Mouse (Mus musculus) neural tube, embryonic 15.5 days (tissue): ENCODE data around the gene Shank3. TPM values are rescaled to one million over a fixed set of nuclear protein-coding genes. Genes with fewer than 3 reads are reported as not detected.

ENCODE experiments used
- ATAC-seq: fragments of 200-750 bp; cut with Nextera tagmentation; 2 replicates; pipeline ENCODE4 v1.8.0; 2017; ENCODE audit warnings: mild to moderate bottlenecking, moderate TSS enrichment, moderate library complexity; ENCODE audit not compliant: low FRiP score
- H3K27ac ChIP-seq: fragments of 300-500 bp; sonication (generic); replicated peaks from 2 replicates; pipeline ENCODE4 v1.5.1; 2015; ENCODE audit warnings: mild to moderate bottlenecking, inconsistent platforms
- H3K27me3 ChIP-seq: fragments of 300-500 bp; sonication (generic); replicated peaks from 2 replicates; pipeline ENCODE4 v1.6.1; 2015; ENCODE audit warnings: inconsistent platforms
- H3K36me3 ChIP-seq: fragments of 300-500 bp; sonication (generic); 2 replicates; pipeline ENCODE4 v1.6.1; 2015; ENCODE audit warnings: inconsistent platforms
- H3K4me1 ChIP-seq: fragments of 300-500 bp; sonication (generic); 2 replicates; pipeline ENCODE4 v1.6.1; 2015; ENCODE audit warnings: inconsistent platforms
- H3K4me2 ChIP-seq: fragments of 300-500 bp; sonication (generic); 2 replicates; pipeline ENCODE4 v1.6.1; 2015; ENCODE audit warnings: inconsistent platforms, mild to moderate bottlenecking, moderate library complexity
- H3K4me3 ChIP-seq: fragments of 300-500 bp; sonication (generic); replicated peaks from 2 replicates; pipeline ENCODE4 v1.5.1; 2015; ENCODE audit warnings: mild to moderate bottlenecking, inconsistent platforms
- H3K9ac ChIP-seq: fragments of 300-500 bp; sonication (generic); replicated peaks from 2 replicates; pipeline ENCODE4 v1.6.1; 2015; ENCODE audit warnings: mild to moderate bottlenecking, inconsistent platforms
- H3K9me3 ChIP-seq: fragments of 300-500 bp; sonication (generic); replicated peaks from 2 replicates; pipeline ENCODE4 v1.6.1; 2016; ENCODE audit warnings: inconsistent platforms
- WGBS: fragments of 180-500 bp; shearing (Covaris S2); methylation state at CpG from one replicate; pipeline ENCODE4 v1.1.7; 2015; ENCODE audit warnings: mixed read lengths; 5-methylcytosine and 5-hydroxymethylcytosine counted together
- polyA plus RNA-seq: library from polyadenylated mRNA; unstranded; fragments of >200 nt; fragmentation: Nextera tagmentation; extraction: Ambion mirVana; gene quantifications from 2 replicates; pipeline ENCODE4 v1.2.1, GENCODE M21; 2015

Gene Shank3
- polyA plus RNA-seq, 1 experiment from 2014 or later = 9.5 TPM

DNA sequence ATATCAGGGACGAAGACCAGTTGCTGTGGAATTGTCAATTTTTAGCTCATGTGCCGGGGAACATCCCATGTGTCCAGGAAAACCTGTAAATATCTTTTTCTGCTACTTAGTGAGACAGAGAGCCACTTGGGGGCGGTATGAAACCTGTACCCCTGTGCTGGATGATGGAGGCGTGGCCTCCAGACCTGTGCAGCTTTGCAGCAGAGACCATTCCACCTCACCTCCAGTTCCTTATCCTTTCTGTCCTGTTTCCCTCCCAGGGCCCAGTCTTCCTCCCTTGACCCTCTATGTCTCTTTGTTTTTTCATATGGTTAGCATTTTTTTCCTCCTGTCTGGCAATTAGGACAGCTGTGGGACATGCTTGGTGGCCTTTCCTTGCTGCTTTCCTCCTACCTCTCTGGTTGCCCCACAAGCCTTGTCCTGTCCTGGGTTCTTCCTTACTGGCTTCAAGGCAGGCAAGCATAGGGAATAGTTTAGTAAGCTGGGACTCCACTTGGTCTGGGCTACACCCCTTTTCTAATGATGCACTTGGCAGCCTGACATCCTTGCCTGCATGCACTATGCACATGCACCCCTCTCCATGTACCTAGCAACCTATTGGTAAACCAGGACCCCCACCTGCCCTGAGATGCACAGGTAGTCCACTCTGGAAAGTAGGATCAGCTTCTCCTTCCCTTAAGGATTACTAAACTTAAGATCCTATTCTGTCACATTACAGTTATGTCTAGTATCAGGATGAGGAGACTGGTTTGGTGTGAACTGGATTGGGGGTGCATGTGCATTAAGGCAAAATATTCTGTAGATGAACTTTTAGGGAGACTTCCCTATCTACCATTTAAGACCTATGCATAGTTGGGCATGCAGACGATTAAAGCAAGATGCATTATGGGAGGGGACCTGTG, 35.8 kb upstream of the Shank3 start:
- H3K36me3 ChIP-seq = peaks cover 44% of the 10 kb centered on the region
- no peaks in the 10 kb centered on the region for H3K4me1 ChIP-seq
- 62% methylated on average over 5 of the region's 5 CpGs for WGBS
- no peak overlapping the region for H3K9ac ChIP-seq
- H3K27ac ChIP-seq = no peak overlapping the region
- H3K27me3 ChIP-seq = no peaks in the 10 kb centered on the region
- H3K4me3 ChIP-seq = no peak overlapping the region
- no peak for ATAC-seq
- no peaks in the 10 kb centered on the region for H3K9me3 ChIP-seq
- no peak overlapping the region for H3K4me2 ChIP-seq

GRCm38 (mm10) chr15:89465052-89465451, 34.4 kb upstream of the Shank3 start:
- no peaks in the 10 kb centered on the region for H3K27me3 ChIP-seq
- ATAC-seq = 0 out of 2 replicates have a peak, but pooled peaks have one; percentile 29
- no peaks in the 10 kb centered on the region for H3K4me1 ChIP-seq
- no peak overlapping the region for H3K4me2 ChIP-seq
- H3K27ac ChIP-seq = no peak overlapping the region
- peaks cover 33% of the 10 kb centered on the region for H3K36me3 ChIP-seq
- H3K4me3 ChIP-seq = no peak overlapping the region
- H3K9me3 ChIP-seq = no peaks in the 10 kb centered on the region
- H3K9ac ChIP-seq = no peak overlapping the region
- WGBS = 3% methylated on average over 1 of the region's 1 CpGs

DNA sequence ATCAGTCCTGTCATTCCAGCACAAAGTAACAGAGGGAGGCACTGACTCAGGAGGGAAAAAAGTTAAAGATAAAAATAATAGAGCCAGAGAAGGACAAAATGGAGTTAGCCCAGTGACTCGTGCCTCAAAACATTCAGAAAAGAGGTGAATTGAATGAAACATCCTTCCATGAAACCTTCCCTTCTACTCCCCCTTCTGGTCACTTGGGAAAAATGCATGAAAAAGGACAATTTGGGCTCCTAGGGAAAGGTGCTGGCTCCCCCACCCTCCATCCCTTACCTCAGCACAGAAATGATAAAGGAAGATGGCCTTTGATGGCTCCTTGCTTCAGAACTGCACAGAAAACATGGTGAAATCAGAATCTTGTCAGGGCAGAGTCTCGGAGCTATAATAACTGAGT, 30.8 kb upstream of the Shank3 start:
- Histone ChIP-seq H3K4me1 (no peaks in the 10 kb centered on the region), H3K9ac (no peak overlapping the region), H3K36me3 (peaks cover 5% of the 10 kb centered on the region; the same call in 1 of the 2 replicates), H3K27me3 (no peaks in the 10 kb centered on the region), H3K4me2 (no peak overlapping the region), H3K27ac (no peak overlapping the region), H3K4me3 (no peak overlapping the region), H3K9me3 (no peaks in the 10 kb centered on the region)
- no peak for ATAC-seq
- 27% methylated on average over 2 of the region's 2 CpGs for WGBS

DNA sequence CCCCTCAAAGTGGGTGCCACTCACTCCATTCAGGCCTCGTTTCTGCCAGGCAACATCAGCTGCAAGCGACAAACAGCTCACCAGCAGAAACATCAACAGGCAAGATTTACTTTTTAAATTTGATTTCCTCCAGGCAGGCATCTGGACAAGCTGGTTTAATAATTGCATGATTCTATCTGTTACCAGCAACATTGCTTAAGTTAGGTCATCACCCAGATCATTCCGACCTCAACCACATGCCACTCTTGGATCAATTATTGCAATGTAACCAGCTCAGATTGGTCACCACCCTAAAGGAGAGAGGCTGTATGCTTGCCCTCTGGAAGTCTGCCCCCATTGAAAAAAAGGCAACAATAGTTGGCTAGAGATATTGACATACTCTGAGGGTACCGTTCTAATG, 27.9 kb upstream of the Shank3 start:
- H3K9ac ChIP-seq = no peak overlapping the region
- no peaks in the 10 kb centered on the region for H3K9me3 ChIP-seq
- H3K27me3 ChIP-seq = no peaks in the 10 kb centered on the region
- no peak for ATAC-seq
- H3K27ac ChIP-seq = no peak overlapping the region
- H3K4me2 ChIP-seq = no peak overlapping the region
- H3K36me3 ChIP-seq = no peaks in the 10 kb centered on the region
- 89% methylated on average over 4 of the region's 4 CpGs for WGBS
- peaks cover 14% of the 10 kb centered on the region for H3K4me1 ChIP-seq
- no peak overlapping the region for H3K4me3 ChIP-seq

DNA sequence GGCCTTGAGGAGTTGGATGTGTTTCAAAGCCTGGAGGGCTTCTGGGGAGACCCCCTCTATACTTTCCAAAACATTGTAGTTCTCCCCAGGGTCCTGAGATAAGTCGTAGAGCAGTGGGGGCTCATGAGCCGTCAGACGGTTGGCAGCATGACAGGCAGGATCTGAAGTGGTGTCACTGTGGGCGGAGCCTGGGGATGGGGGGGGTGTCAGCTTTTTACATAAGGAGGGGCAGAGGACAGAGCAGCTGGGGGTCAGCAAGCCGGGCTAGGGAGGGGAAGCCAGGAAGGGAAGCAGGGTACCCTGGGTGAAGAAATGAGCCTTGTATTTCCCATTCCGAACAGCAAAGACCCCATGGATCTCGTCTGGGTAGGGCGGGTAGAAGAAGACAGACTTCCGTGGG, 26.1 kb upstream of the Shank3 start:
- Histone ChIP-seq H3K4me3 (no peak overlapping the region), H3K4me2 (no peak overlapping the region), H3K36me3 (no peaks in the 10 kb centered on the region), H3K27me3 (no peaks in the 10 kb centered on the region), H3K9ac (no peak overlapping the region), H3K4me1 (peaks cover 30% of the 10 kb centered on the region), H3K9me3 (no peaks in the 10 kb centered on the region), H3K27ac (no peak overlapping the region)
- no peak for ATAC-seq
- 80% methylated on average over 9 of the region's 9 CpGs for WGBS

- H3K27me3 ChIP-seq = no peaks in the 10 kb centered on the region
- H3K9me3 ChIP-seq = no peaks in the 10 kb centered on the region
- H3K4me3 ChIP-seq = no peak overlapping the region
- no peak overlapping the region for H3K9ac ChIP-seq
- H3K27ac ChIP-seq = no peak overlapping the region
- no peaks in the 10 kb centered on the region for H3K36me3 ChIP-seq
- no peak overlapping the region for H3K4me2 ChIP-seq
- peaks cover 30% of the 10 kb centered on the region for H3K4me1 ChIP-seq
- ATAC-seq = no peak
- WGBS = 97% methylated on average over 8 of the region's 8 CpGs
Measured at GRCm38 (mm10) chr15:89473921-89474320, 25.5 kb upstream of the Shank3 start.

- Histone ChIP-seq H3K27me3 (no peaks in the 10 kb centered on the region), H3K9ac (no peak overlapping the region), H3K4me1 (peaks cover 30% of the 10 kb centered on the region), H3K36me3 (no peaks in the 10 kb centered on the region), H3K4me2 (peak overlapping the region; percentile 63), H3K4me3 (peak overlapping the region; percentile 57), H3K27ac (no peak overlapping the region), H3K9me3 (no peaks in the 10 kb centered on the region)
- WGBS = 93% methylated on average over 19 of the region's 19 CpGs
- ATAC-seq = no peak
Measured at GRCm38 (mm10) chr15:89474596-89475292, 24.7 kb upstream of the Shank3 start.

- Histone ChIP-seq H3K27me3 (no peaks in the 10 kb centered on the region), H3K27ac (peak overlapping the region; percentile 86; the same call in 1 of the 2 replicates), H3K9ac (peak overlapping the region; percentile 45), H3K4me3 (peak overlapping the region; percentile 57), H3K9me3 (no peaks in the 10 kb centered on the region), H3K4me2 (peak overlapping the region; percentile 63), H3K36me3 (no peaks in the 10 kb centered on the region), H3K4me1 (peaks cover 30% of the 10 kb centered on the region)
- peak; percentile 0; the same call in 1 of the 2 replicates for ATAC-seq
- WGBS = 90% methylated on average over 7 of the region's 7 CpGs
Measured at GRCm38 (mm10) chr15:89475293-89475600, 24.2 kb upstream of the Shank3 start.

GRCm38 (mm10) chr15:89475611-89476474, 23.6 kb upstream of the Shank3 start:
- WGBS = 10% methylated on average over 39 of the region's 44 CpGs
- Histone ChIP-seq H3K4me3 (peak overlapping the region; percentile 57), H3K4me2 (peak overlapping the region; percentile 63), H3K4me1 (peaks cover 30% of the 10 kb centered on the region), H3K9ac (peak overlapping the region; percentile 45), H3K9me3 (no peaks in the 10 kb centered on the region), H3K36me3 (no peaks in the 10 kb centered on the region), H3K27ac (peak overlapping the region; percentile 86), H3K27me3 (no peaks in the 10 kb centered on the region)
- ATAC-seq = peak; percentile 96

GRCm38 (mm10) chr15:89476475-89476815, 23.0 kb upstream of the Shank3 start:
- peak overlapping the region; percentile 86 for H3K27ac ChIP-seq
- H3K36me3 ChIP-seq = no peaks in the 10 kb centered on the region
- peak; percentile 36 for ATAC-seq
- peak overlapping the region; percentile 57 for H3K4me3 ChIP-seq
- H3K9me3 ChIP-seq = no peaks in the 10 kb centered on the region
- 9% methylated on average over 5 of the region's 5 CpGs for WGBS
- peak overlapping the region; percentile 63 for H3K4me2 ChIP-seq
- H3K27me3 ChIP-seq = no peaks in the 10 kb centered on the region
- H3K4me1 ChIP-seq = peaks cover 30% of the 10 kb centered on the region
- H3K9ac ChIP-seq = peak overlapping the region; percentile 45

DNA sequence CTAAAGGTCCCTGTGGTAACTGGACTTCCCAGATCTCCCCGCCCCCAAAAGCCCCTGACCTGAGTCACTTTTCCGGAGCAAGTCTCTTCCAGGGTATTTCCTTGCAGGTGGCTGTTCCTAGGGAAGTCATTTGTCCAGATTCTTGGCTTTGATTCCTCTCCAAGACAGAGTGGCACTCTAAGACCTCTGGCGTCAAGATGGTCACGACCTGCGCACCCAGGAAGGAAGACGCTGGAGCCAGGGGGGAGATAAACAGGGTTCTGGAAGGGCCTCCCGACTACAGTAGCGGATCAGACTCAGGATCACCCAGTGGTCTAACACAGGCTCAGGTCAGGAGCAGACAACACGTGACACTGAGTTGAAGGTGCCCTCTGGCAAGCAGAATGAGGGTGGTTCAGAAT, 22.3 kb upstream of the Shank3 start, which contains the start of gene Arsa:
Gene Arsa, minus strand, starts transcription at position 335 of the 401 bp plus-strand sequence.
- H3K4me3 ChIP-seq = peak within 1 kb of the TSS; percentile 57
- peak within 1 kb of the TSS; percentile 63 for H3K4me2 ChIP-seq
- 40% methylated on average over 9 of the region's 9 CpGs for WGBS
- no peaks in the 10 kb centered on the region for H3K27me3 ChIP-seq
- H3K4me1 ChIP-seq = peaks cover 30% of the 10 kb centered on the region
- no peaks in the 10 kb centered on the region for H3K9me3 ChIP-seq
- H3K9ac ChIP-seq = peak within 1 kb of the TSS; percentile 45
- H3K36me3 ChIP-seq = no peaks in the 10 kb centered on the region
- peak within 1 kb of the TSS; percentile 86 for H3K27ac ChIP-seq
- ATAC-seq = no peak
